Mouse (Mus musculus) stomach, embryonic 14.5 days (tissue): ENCODE measurements around the gene Scrg1. TPM values are rescaled to one million over a fixed set of nuclear protein-coding genes. Genes with fewer than 3 reads are reported as not detected.
"Not testable (repeated sequence)": the region's sequence is repeated elsewhere in the genome, so short reads cannot be mapped to it uniquely, and the experiment has no call there.

Experiments used
- ATAC-seq: fragments of 200-750 bp; cut with Nextera tagmentation; 2 replicates; pipeline ENCODE4 v1.8.0; 2017; ENCODE audit warnings: low read depth, moderate TSS enrichment; ENCODE audit not compliant: insufficient number of reproducible peaks, insufficient read depth, low FRiP score
- H3K27ac ChIP-seq: fragments of 300-500 bp; sonication (generic); 2 replicates; pipeline ENCODE4 v1.5.1; 2014; ENCODE audit warnings: mild to moderate bottlenecking, low read length, moderate library complexity, mixed read lengths
- H3K27me3 ChIP-seq: fragments of 300-500 bp; sonication (generic); 2 replicates; pipeline ENCODE4 v1.6.1; 2014; ENCODE audit warnings: low read length, control low read depth, mixed read lengths; ENCODE audit not compliant: control insufficient read depth, insufficient read depth
- H3K36me3 ChIP-seq: fragments of 300-500 bp; sonication (generic); 2 replicates; pipeline ENCODE4 v1.6.1; 2014; ENCODE audit warnings: mild to moderate bottlenecking, control low read depth, low read length, moderate library complexity, mixed read lengths; ENCODE audit not compliant: control insufficient read depth, insufficient read depth
- H3K4me1 ChIP-seq: fragments of 300-500 bp; sonication (generic); 2 replicates; pipeline ENCODE4 v1.6.1; 2014; ENCODE audit warnings: low read length, control low read depth, mixed read lengths; ENCODE audit not compliant: control insufficient read depth, insufficient read depth
- H3K4me2 ChIP-seq: fragments of 300-500 bp; sonication (generic); replicated peaks from 2 replicates; pipeline ENCODE4 v1.6.1; 2014; ENCODE audit warnings: low read depth, low read length, control low read depth
- H3K4me3 ChIP-seq: fragments of 300-500 bp; sonication (generic); 2 replicates; pipeline ENCODE4 v1.5.1; 2014; ENCODE audit warnings: low read depth, low read length, control low read depth
- H3K9ac ChIP-seq: fragments of 300-500 bp; sonication (generic); replicated peaks from 2 replicates; pipeline ENCODE4 v1.6.1; 2014; ENCODE audit warnings: low read depth, mild to moderate bottlenecking, control low read depth, low read length, moderate library complexity, mixed read lengths
- H3K9me3 ChIP-seq: fragments of 300-500 bp; sonication (generic); 2 replicates; pipeline ENCODE4 v1.6.1; 2016; ENCODE audit warnings: low read depth, low read length, control low read depth; ENCODE audit not compliant: control insufficient read depth
- WGBS: fragments of 180-500 bp; shearing (Covaris S2); extraction: QIAGEN DNeasy Blood & Tissue Kit; methylation state at CpG from one replicate; pipeline ENCODE4 v1.1.7; 2014; 5-methylcytosine and 5-hydroxymethylcytosine counted together
- polyA plus RNA-seq: library from polyadenylated mRNA; unstranded; fragments of >200 nt; fragmentation: Nextera tagmentation; extraction: Ambion mirVana; gene quantifications from 2 replicates; pipeline ENCODE4 v1.2.1, GENCODE M21; 2014

The Scrg1 gene
- polyA plus RNA-seq, 1 experiment from 2014 or later: 0.64 TPM

DNA sequence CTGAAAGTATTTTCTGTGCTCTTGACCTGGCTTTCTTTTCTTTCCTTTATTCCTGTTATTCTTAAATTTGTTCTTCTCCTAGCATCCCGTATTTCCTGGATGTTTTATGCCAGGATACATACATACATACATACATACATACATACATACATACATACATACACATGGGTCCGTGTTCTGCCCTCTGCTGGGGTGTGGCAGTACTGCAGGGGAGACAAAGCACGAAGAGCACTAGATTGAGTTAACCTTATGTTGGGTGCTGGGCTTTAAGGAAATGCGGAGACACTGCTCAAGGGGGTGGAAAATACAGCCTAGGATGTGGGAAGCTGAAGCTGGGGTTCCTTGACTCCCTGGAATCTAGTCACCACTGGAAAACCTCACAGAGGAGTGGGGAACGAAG lies 47.9 kb downstream of the Scrg1 start:
- no peaks in the 10 kb centered on the region for H3K27me3 ChIP-seq
- no peaks in the 10 kb centered on the region for H3K9me3 ChIP-seq
- 62% methylated on average over 5 of the region's 5 CpGs for WGBS
- no peaks in the 10 kb centered on the region for H3K36me3 ChIP-seq
- peaks cover 5% of the 10 kb centered on the region; the same call in 1 of the 2 replicates for H3K4me1 ChIP-seq
- no peak for ATAC-seq
- H3K27ac ChIP-seq: no peak overlapping the region
- no peak overlapping the region for H3K9ac ChIP-seq
- no peak overlapping the region for H3K4me3 ChIP-seq
- H3K4me2 ChIP-seq: no peak overlapping the region

DNA sequence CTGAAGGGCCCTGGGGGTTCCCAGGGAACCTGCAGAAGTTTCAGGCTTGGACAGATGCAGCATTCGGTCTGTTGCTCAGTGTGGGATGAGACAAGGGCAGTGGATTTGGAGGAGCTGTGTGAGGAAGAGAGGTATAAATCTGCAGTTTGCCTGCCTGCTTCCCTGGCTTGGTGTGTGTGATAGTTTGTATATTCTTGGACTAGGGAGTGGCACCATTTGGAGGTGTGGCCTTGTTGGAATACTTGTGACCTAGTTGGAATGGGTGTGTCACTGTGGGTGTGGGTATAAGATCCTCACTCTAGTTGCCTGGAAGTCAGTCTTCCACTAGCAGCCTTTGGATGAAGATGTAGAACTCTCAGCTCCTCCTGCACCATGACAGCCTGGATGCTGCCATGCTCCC lies 49.8 kb downstream of the Scrg1 start:
- not testable (repeated sequence) for H3K4me1 ChIP-seq, H3K4me3 ChIP-seq, ATAC-seq, H3K9me3 ChIP-seq, H3K27me3 ChIP-seq, H3K36me3 ChIP-seq, H3K9ac ChIP-seq, H3K4me2 ChIP-seq, H3K27ac ChIP-seq
- WGBS: 87% methylated on average over 1 of the region's 1 CpGs

DNA sequence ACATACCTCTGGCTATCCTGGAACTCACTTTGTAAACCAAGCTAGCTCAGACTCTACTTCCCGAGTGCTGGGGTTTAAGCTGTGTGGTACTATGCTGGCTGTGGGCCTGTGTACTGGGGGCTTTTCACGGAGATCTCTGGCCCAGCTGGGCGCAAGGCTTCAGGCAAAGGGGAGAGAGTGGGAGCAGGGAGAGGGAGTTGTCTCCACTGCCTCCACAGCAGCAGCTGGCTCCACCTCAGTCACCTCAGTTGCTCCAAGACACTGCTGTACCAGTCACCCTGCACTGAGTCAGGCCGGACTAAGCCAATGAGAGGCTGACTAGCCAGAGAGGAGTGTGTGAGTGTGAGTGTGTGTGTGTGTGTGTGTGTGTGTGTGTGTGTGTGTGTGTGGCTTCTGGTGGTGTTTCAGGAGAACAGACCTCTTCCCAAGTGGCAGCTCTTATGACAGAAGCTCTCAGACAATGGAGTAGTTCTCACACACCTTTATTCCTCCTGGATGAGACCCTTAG lies 51.9 kb downstream of the Scrg1 start:
- Histone ChIP-seq H3K4me1 (no peaks in the 10 kb centered on the region; the same call in 1 of the 2 replicates), H3K9ac (no peak overlapping the region), H3K27ac (no peak overlapping the region), H3K4me2 (no peak overlapping the region), H3K27me3 (no peaks in the 10 kb centered on the region), H3K9me3 (no peaks in the 10 kb centered on the region), H3K4me3 (no peak overlapping the region), H3K36me3 (no peaks in the 10 kb centered on the region)
- ATAC-seq: no peak
- 90% methylated on average over 4 of the region's 4 CpGs for WGBS

DNA sequence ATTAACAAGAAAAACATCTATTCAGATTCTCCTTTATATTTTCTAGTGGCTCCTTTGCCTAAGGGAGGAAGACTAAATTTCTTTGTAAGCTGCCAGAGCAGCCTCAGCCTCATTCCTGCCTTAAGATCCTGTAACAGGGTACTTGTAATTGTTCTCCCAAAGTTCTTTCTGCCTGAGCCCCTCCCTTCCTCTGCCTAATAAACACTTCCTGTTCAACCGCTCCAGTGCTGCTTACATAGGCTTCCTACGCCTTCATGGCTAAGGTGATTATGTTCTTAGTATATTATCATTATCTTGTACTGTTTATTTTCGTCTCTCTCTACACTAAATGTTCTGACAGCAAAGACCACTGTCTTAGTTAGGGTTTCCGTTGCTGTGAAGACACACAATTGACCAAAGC lies 52.9 kb downstream of the Scrg1 start:
- no peaks in the 10 kb centered on the region; the same call in 1 of the 2 replicates for H3K4me1 ChIP-seq
- H3K27ac ChIP-seq: no peak overlapping the region
- no peak overlapping the region for H3K4me2 ChIP-seq
- 78% methylated on average over 4 of the region's 4 CpGs for WGBS
- ATAC-seq: no peak
- no peaks in the 10 kb centered on the region for H3K9me3 ChIP-seq
- no peak overlapping the region for H3K9ac ChIP-seq
- no peak overlapping the region for H3K4me3 ChIP-seq
- H3K36me3 ChIP-seq: peaks cover 4% of the 10 kb centered on the region; the same call in 1 of the 2 replicates
- no peaks in the 10 kb centered on the region for H3K27me3 ChIP-seq

DNA sequence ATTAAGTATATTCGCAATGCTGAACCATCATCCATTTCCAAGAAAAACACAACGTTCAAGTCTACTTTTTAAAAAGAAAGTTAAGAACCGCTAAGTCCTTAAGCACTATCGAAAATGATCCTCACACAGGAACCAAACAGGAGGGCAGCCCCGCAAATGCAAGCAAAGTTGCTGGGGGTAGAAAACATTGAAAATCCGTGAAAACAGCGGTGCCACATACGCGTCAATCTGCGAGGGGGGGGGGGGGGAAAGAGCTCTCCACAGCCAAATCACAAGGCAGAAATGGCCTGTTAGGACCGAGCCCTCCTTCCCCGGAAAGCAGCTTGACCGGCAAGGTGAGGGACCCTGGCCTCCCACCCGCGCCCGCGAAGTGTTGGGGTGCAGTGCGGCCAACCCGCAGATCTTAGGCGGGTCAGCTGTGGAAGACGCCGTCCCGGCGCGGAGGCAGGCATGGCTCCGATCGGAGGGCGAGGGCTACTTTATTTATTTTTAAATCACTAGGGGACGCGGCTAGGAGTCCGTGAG lies 55.1 kb downstream of the Scrg1 start:
- H3K4me1 ChIP-seq: no peaks in the 10 kb centered on the region; the same call in 1 of the 2 replicates
- ATAC-seq: no peak
- peak overlapping the region; percentile 58 for H3K4me3 ChIP-seq
- peak overlapping the region; percentile 86 for H3K4me2 ChIP-seq
- no peaks in the 10 kb centered on the region for H3K27me3 ChIP-seq
- H3K9ac ChIP-seq: peak overlapping the region; percentile 64
- WGBS: 1% methylated on average over 28 of the region's 31 CpGs
- H3K27ac ChIP-seq: peak overlapping the region; percentile 83
- no peaks in the 10 kb centered on the region for H3K9me3 ChIP-seq
- H3K36me3 ChIP-seq: peaks cover 14% of the 10 kb centered on the region

GRCm38 (mm10) chr8:57511316-57512118 lies 55.8 kb downstream of the Scrg1 start, which contains the start of gene Hmgb2:
Gene Hmgb2 (plus strand): TSS chr8:57511907.
- Histone ChIP-seq H3K36me3 (peaks cover 20% of the 10 kb centered on the region), H3K27ac (peak within 1 kb of the TSS; percentile 100), H3K27me3 (no peaks in the 10 kb centered on the region), H3K4me2 (peak within 1 kb of the TSS; percentile 86), H3K9me3 (no peaks in the 10 kb centered on the region), H3K9ac (peak within 1 kb of the TSS; percentile 99), H3K4me3 (peak within 1 kb of the TSS; percentile 82), H3K4me1 (no peaks in the 10 kb centered on the region; the same call in 1 of the 2 replicates)
- WGBS: under 1% methylated on average over 63 of the region's 63 CpGs
- ATAC-seq: peak; percentile 100

DNA sequence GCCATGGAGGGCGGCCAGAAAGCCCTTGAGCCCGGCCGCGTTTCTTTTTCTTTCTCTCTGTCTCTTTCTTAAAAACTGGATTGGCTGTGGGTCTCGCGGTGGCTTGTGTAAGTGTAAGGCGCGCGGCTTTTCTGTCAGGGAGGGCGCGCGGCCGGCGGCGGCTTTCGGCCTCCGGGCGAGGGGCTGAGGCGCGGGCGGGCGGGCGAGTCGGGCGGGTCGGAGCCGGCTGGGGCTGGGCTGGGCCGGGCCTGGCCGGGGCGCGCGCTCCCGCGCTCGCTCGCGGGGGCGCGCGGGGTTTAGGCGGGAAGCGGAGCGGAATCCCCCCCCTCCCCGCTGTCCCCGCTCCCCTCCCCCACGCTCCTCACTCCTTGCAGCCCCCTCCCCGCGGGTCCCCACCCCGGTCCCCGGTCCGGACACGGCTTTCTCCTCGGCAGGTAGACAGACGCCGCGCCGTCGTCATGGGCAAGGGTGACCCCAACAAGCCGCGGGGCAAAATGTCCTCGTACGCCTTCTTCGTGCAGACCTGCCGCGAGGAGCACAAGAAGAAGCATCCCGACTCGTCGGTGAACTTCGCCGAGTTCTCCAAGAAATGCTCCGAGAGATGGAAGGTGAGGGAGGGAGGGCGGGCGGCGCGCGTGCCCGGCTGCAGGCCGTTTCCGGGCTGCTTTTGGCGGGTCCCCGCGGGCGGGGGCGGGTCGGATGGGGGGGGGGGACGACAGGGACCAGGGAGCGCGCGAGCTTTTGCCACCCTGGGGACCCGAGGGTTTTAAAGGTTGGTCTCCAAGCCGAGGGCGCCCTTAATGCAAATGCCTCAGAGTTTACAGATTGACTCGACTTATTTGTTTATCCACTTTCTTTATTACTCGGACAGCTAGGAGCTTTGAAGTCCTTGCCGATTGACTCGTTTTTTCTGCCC lies 56.7 kb downstream of the Scrg1 start:
- Histone ChIP-seq H3K27me3 (no peaks in the 10 kb centered on the region), H3K4me2 (peak overlapping the region; percentile 56), H3K9ac (peak overlapping the region; percentile 99), H3K4me1 (no peaks in the 10 kb centered on the region; the same call in 1 of the 2 replicates), H3K36me3 (peaks cover 21% of the 10 kb centered on the region), H3K9me3 (no peaks in the 10 kb centered on the region), H3K27ac (peak overlapping the region; percentile 100), H3K4me3 (peak overlapping the region; percentile 82)
- peak; percentile 8; the same call in 1 of the 2 replicates for ATAC-seq
- WGBS: under 1% methylated on average over 66 of the region's 96 CpGs

DNA sequence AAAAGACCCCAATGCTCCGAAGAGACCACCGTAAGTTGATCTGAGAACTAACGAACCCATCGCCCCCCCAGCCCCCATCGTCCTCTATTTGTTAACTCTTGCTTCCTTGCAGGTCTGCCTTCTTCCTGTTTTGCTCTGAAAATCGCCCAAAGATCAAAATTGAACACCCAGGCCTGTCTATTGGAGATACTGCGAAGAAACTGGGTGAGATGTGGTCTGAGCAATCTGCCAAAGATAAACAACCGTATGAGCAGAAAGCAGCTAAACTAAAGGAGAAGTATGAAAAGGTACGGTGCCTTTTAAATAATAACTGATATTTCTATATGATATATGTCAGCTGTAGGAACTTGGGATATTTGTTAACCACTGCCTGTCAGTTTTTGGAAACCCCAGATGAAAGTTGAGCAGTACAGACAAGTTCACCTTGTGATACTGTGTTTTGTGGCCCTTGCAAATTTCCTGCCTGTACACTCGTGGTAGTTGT lies 57.5 kb downstream of the Scrg1 start:
- H3K4me2 ChIP-seq: peak overlapping the region; percentile 56
- H3K9me3 ChIP-seq, ATAC-seq, H3K27me3 ChIP-seq, H3K4me1 ChIP-seq: not testable (repeated sequence)
- WGBS: 6% methylated on average over 10 of the region's 10 CpGs
- H3K27ac ChIP-seq: peak overlapping the region; percentile 100; the same call in 1 of the 2 replicates
- peak overlapping the region; percentile 99 for H3K9ac ChIP-seq
- peak overlapping the region; percentile 82 for H3K4me3 ChIP-seq
- peaks cover 21% of the 10 kb centered on the region for H3K36me3 ChIP-seq
